Comparison of ENCODE assay signal across 21 mouse cellular contexts in the genomic region with DNA sequence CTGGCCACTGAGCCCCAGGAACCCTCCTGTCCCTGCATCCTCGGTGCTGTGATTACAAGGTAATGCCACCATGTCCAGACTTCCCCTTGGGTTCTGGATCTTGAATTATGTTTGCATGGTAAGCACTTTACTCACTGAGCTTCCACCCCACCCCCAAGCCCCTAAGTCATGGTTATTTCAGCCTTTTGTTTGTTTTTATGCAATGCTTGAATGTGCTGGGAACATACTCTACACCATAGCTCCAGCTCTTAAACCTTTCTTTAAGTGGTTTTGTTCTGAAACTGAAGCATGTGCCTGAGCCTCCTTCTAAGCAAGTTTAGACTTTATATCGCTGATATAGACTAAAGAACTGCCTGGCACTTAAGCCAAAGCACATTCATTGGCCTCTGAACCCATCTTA.
"Had no signal": no experiment of that assay in that cellular context is flagged by ENCODE, and none has a peak within 500 bp of the region (broad histone marks: within the 10 kb centered on the region; RNA-seq: fewer than 3 reads in every experiment).

No protein-coding gene starts in this region.

- DNase-seq: forebrain, postnatal 0 days; gastrocnemius, postnatal 14 days; gastrocnemius, postnatal 36 days; kidney, adult 11 months; kidney, adult 2 months; kidney, adult 9 months; kidney, postnatal 14 days; kidney, postnatal 36 days; layer of hippocampus, adult 9-11 months; layer of hippocampus, postnatal 36 days; left cerebral cortex, postnatal 4 days had no signal

- H3K9ac ChIP-seq: forebrain, postnatal 0 days; heart, embryonic 12.5 days; hindbrain, embryonic 12.5 days; hindbrain, embryonic 15.5 days; kidney, embryonic 15.5 days; limb, embryonic 13.5 days had no signal

- H3K27me3 ChIP-seq: heart, embryonic 12.5 days; hindbrain, embryonic 12.5 days; hindbrain, embryonic 15.5 days; kidney, embryonic 15.5 days; limb, embryonic 13.5 days had no signal

- H3K27ac ChIP-seq: heart, adult 2 months; hindbrain, embryonic 10.5 days; hindbrain, embryonic 12.5 days; hindbrain, embryonic 15.5 days; hindbrain, postnatal 0 days; kidney, embryonic 15.5 days; kidney, postnatal 0 days; limb, embryonic 13.5 days had no signal

- H3K36me3 ChIP-seq: heart, embryonic 12.5 days; hindbrain, embryonic 12.5 days; hindbrain, embryonic 15.5 days; kidney, embryonic 15.5 days; limb, embryonic 13.5 days had no signal

- H3K4me3 ChIP-seq: heart, adult 2 months; heart, embryonic 12.5 days; hindbrain, embryonic 10.5 days; hindbrain, embryonic 12.5 days; hindbrain, embryonic 15.5 days; kidney, embryonic 15.5 days; limb, embryonic 13.5 days had no signal

- H3K4me2 ChIP-seq: heart, embryonic 12.5 days; hindbrain, embryonic 12.5 days; hindbrain, embryonic 15.5 days; kidney, embryonic 15.5 days; limb, embryonic 13.5 days had no signal

- H3K9me3 ChIP-seq: heart, embryonic 12.5 days; hindbrain, embryonic 10.5 days; hindbrain, embryonic 12.5 days; hindbrain, embryonic 15.5 days; kidney, embryonic 15.5 days; limb, embryonic 13.5 days had no signal

- ATAC-seq: forebrain, postnatal 0 days; hindbrain, postnatal 0 days; intestine, embryonic 16.5 days had no signal
